Mouse (Mus musculus): ENCODE data around the gene Rfc4. TPM values are rescaled to one million over a fixed set of nuclear protein-coding genes. Genes with fewer than 3 reads are reported as not detected.

Gene Rfc4
- polyA plus RNA-seq, 1 experiment from 2014 or later, result 175 TPM

GRCm38 (mm10) chr16:23132336-23132735 is 4.8 kb upstream of the Rfc4 start:
- WGBS, result 94% methylated on average over 1 of the region's 1 CpGs
- H3K9ac ChIP-seq (replicated peaks), result no peak overlapping the region
- no peak overlapping the region for H3K4me2 ChIP-seq
- ATAC-seq (ENCODE audit: insufficient number of reproducible peaks, insufficient read depth, low FRiP score, low TSS enrichment, low read depth), result no peak
- H3K27me3 ChIP-seq, result no peaks in the 10 kb centered on the region
- H3K9me3 ChIP-seq, result no peaks in the 10 kb centered on the region
- H3K36me3 ChIP-seq, result no peaks in the 10 kb centered on the region
- no peak overlapping the region for H3K27ac ChIP-seq
- peaks cover 6% of the 10 kb centered on the region for H3K4me1 ChIP-seq (replicated peaks)
- no peak overlapping the region for H3K4me3 ChIP-seq (replicated peaks)

- Histone ChIP-seq H3K4me1 (replicated peaks) (peaks cover 12% of the 10 kb centered on the region), H3K27me3 (no peaks in the 10 kb centered on the region), H3K4me3 (replicated peaks) (no peak overlapping the region), H3K27ac (no peak overlapping the region), H3K9me3 (no peaks in the 10 kb centered on the region), H3K36me3 (no peaks in the 10 kb centered on the region), H3K4me2 (no peak overlapping the region), H3K9ac (replicated peaks) (no peak overlapping the region)
- no peak for ATAC-seq (ENCODE audit: insufficient number of reproducible peaks, insufficient read depth, low FRiP score, low TSS enrichment, low read depth)
- WGBS, result 91% methylated on average over 3 of the region's 3 CpGs
Observed at GRCm38 (mm10) chr16:23130303-23130702, 2.8 kb upstream of the Rfc4 start.

- Histone ChIP-seq H3K9ac (replicated peaks) (peak overlapping the region; percentile 86), H3K27me3 (no peaks in the 10 kb centered on the region), H3K36me3 (peaks cover 22% of the 10 kb centered on the region), H3K9me3 (no peaks in the 10 kb centered on the region), H3K4me2 (peak overlapping the region; percentile 62), H3K27ac (peak overlapping the region; percentile 98), H3K4me3 (replicated peaks) (peak overlapping the region; percentile 70), H3K4me1 (replicated peaks) (peaks cover 12% of the 10 kb centered on the region)
- WGBS, result 0% methylated on average over 4 of the region's 4 CpGs
- ATAC-seq (ENCODE audit: insufficient number of reproducible peaks, insufficient read depth, low FRiP score, low TSS enrichment, low read depth), result 0 out of 2 replicates have a peak, but pooled peaks have one; percentile 5
Observed at GRCm38 (mm10) chr16:23127311-23127672, 245 bp downstream of the Rfc4 start.

- no peak for ATAC-seq (ENCODE audit: insufficient number of reproducible peaks, insufficient read depth, low FRiP score, low TSS enrichment, low read depth)
- Histone ChIP-seq H3K27ac (no peak overlapping the region), H3K4me3 (replicated peaks) (no peak overlapping the region), H3K36me3 (peaks cover 48% of the 10 kb centered on the region), H3K9ac (replicated peaks) (no peak overlapping the region), H3K4me1 (replicated peaks) (peaks cover 12% of the 10 kb centered on the region), H3K4me2 (no peak overlapping the region), H3K9me3 (no peaks in the 10 kb centered on the region), H3K27me3 (no peaks in the 10 kb centered on the region)
- WGBS, result 91% methylated on average over 4 of the region's 4 CpGs
Observed at GRCm38 (mm10) chr16:23124398-23124797, 3.1 kb downstream of the Rfc4 start.

DNA sequence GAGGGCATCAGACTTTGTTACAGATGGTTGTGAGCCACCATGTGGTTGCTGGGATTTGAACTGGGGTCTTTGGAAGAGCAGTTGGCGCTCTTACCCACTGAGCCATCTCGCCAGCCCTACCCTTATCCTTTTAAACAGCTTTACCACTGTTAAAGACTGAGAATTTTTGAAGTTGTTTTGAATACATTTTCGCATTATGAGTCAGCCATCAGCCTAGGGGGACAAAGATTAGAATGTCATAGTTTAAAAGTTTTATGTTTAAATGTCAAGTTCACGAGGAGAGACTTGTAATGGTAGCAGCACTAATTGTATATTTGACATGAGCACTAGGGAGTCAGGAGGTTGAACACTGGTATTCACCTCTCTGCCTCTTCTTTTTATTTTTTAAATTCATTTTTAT is 4.4 kb downstream of the Rfc4 start:
- no peak overlapping the region for H3K9ac ChIP-seq (replicated peaks)
- WGBS, result 91% methylated on average over 4 of the region's 4 CpGs
- peaks cover 54% of the 10 kb centered on the region for H3K36me3 ChIP-seq
- no peaks in the 10 kb centered on the region for H3K27me3 ChIP-seq
- peaks cover 6% of the 10 kb centered on the region; the same call in 1 of the 2 replicates for H3K4me1 ChIP-seq (replicated peaks)
- no peaks in the 10 kb centered on the region for H3K9me3 ChIP-seq
- no peak overlapping the region for H3K27ac ChIP-seq
- H3K4me2 ChIP-seq, result no peak overlapping the region
- no peak for ATAC-seq (ENCODE audit: insufficient number of reproducible peaks, insufficient read depth, low FRiP score, low TSS enrichment, low read depth)
- no peak overlapping the region for H3K4me3 ChIP-seq (replicated peaks)

- H3K4me3 ChIP-seq (replicated peaks), result no peak overlapping the region
- no peak overlapping the region for H3K4me2 ChIP-seq
- peaks cover 59% of the 10 kb centered on the region for H3K36me3 ChIP-seq
- no peak overlapping the region for H3K9ac ChIP-seq (replicated peaks)
- WGBS, result 94% methylated on average over 3 of the region's 3 CpGs
- H3K27me3 ChIP-seq, result no peaks in the 10 kb centered on the region
- no peak for ATAC-seq (ENCODE audit: insufficient number of reproducible peaks, insufficient read depth, low FRiP score, low TSS enrichment, low read depth)
- H3K27ac ChIP-seq, result no peak overlapping the region
- no peaks in the 10 kb centered on the region for H3K9me3 ChIP-seq
- peaks cover 6% of the 10 kb centered on the region; the same call in 1 of the 2 replicates for H3K4me1 ChIP-seq (replicated peaks)
Observed at GRCm38 (mm10) chr16:23122446-23122845, 5.1 kb downstream of the Rfc4 start.

GRCm38 (mm10) chr16:23117173-23117572 is 10.4 kb downstream of the Rfc4 start:
- Histone ChIP-seq H3K9ac (replicated peaks) (no peak overlapping the region), H3K9me3 (no peaks in the 10 kb centered on the region), H3K4me1 (replicated peaks) (no peaks in the 10 kb centered on the region), H3K27ac (no peak overlapping the region), H3K36me3 (peaks cover 83% of the 10 kb centered on the region), H3K4me2 (no peak overlapping the region), H3K27me3 (no peaks in the 10 kb centered on the region), H3K4me3 (replicated peaks) (no peak overlapping the region)
- 62% methylated on average over 4 of the region's 4 CpGs for WGBS
- no peak for ATAC-seq (ENCODE audit: insufficient number of reproducible peaks, insufficient read depth, low FRiP score, low TSS enrichment, low read depth)

- Histone ChIP-seq H3K9me3 (no peaks in the 10 kb centered on the region), H3K27me3 (no peaks in the 10 kb centered on the region), H3K36me3 (peaks cover 83% of the 10 kb centered on the region), H3K27ac (no peak overlapping the region), H3K9ac (replicated peaks) (no peak overlapping the region), H3K4me1 (replicated peaks) (0 out of 2 replicates have a peak, but pooled peaks cover 4% of the 10 kb centered on the region), H3K4me3 (replicated peaks) (no peak overlapping the region), H3K4me2 (no peak overlapping the region)
- 84% methylated on average over 3 of the region's 3 CpGs for WGBS
- no peak for ATAC-seq (ENCODE audit: insufficient number of reproducible peaks, insufficient read depth, low FRiP score, low TSS enrichment, low read depth)
Observed at GRCm38 (mm10) chr16:23115486-23115885, 12.1 kb downstream of the Rfc4 start.

DNA sequence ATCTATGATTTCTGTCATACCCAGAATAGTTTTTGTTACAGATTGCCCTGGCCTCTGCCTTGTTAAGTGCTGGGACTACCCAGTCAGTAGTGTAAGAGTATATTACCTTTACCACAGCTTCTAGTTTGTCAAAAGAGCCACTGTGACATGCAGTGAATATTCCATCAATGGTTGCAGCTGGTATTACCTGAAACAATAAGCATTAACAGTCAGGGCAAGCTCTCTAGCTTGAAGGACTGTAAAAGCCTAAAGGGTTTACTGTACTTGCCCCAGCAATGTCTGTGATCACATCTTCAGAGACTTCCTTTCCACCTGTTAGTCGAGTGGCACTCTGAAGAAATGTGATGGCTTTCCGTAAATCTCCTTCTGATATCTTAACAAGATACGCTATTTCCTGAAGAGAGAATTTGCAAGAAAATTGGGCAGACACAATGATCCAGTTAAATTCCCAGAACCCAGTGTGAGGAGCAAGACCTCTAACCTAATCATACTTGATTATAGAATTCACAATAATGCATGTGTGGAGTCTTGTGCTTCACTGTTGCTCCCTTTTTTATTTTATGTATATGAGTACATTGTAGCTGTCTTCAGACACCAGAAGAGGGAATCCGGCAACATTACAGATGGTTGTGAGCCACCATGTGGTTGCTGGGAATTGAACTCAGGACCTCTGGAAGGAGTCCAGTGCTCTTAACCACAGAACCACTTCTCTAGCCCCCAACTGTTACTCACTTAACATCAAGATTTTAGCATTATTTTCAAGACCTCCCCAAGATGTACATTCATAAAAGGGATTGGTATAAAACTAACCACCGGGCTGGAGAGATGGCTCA is 13.0 kb downstream of the Rfc4 start:
- 68% methylated on average over 5 of the region's 5 CpGs for WGBS
- peaks cover 85% of the 10 kb centered on the region for H3K36me3 ChIP-seq
- peak; percentile 54 for ATAC-seq (ENCODE audit: insufficient number of reproducible peaks, insufficient read depth, low FRiP score, low TSS enrichment, low read depth)

DNA sequence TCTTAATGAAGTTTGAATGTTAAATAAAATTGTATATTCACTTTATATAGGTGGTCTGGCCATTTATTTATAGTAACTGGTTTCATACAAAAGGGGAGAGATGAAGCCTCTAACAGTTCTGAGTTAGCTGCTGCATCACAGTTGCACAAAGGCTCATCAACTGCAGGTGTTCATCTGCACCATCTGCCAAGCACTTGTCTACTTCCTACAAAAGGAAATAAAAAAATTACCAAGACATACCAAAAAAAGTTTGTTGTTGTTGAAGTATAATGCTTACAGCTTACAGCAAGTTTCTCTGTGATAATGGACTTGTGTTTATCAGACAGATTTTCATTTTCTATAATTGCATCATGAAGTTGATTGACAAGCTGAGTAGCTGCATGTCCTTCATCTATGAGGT is 13.6 kb downstream of the Rfc4 start:
- Histone ChIP-seq H3K9me3 (no peaks in the 10 kb centered on the region), H3K4me1 (replicated peaks) (peaks cover 19% of the 10 kb centered on the region), H3K27me3 (no peaks in the 10 kb centered on the region), H3K4me3 (replicated peaks) (no peak overlapping the region), H3K4me2 (no peak overlapping the region), H3K9ac (replicated peaks) (no peak overlapping the region), H3K36me3 (peaks cover 86% of the 10 kb centered on the region), H3K27ac (no peak overlapping the region)
- no peak for ATAC-seq (ENCODE audit: insufficient number of reproducible peaks, insufficient read depth, low FRiP score, low TSS enrichment, low read depth)

More for the DNA sequence above, 13.0 kb downstream of the Rfc4 start:
- peaks cover 13% of the 10 kb centered on the region for H3K4me1 ChIP-seq (replicated peaks)
- H3K4me3 ChIP-seq (replicated peaks), result no peak overlapping the region
- H3K4me2 ChIP-seq, result no peak overlapping the region
- H3K9ac ChIP-seq (replicated peaks), result no peak overlapping the region
- no peaks in the 10 kb centered on the region for H3K9me3 ChIP-seq
- no peaks in the 10 kb centered on the region for H3K27me3 ChIP-seq
- H3K27ac ChIP-seq, result no peak overlapping the region

GRCm38 (mm10) chr16:23112861-23113435 is 14.6 kb downstream of the Rfc4 start:
- peaks cover 19% of the 10 kb centered on the region for H3K4me1 ChIP-seq (replicated peaks)
- no peaks in the 10 kb centered on the region for H3K27me3 ChIP-seq
- H3K27ac ChIP-seq, result no peak overlapping the region
- H3K4me2 ChIP-seq, result no peak overlapping the region
- no peaks in the 10 kb centered on the region for H3K9me3 ChIP-seq
- peaks cover 86% of the 10 kb centered on the region for H3K36me3 ChIP-seq
- no peak overlapping the region for H3K9ac ChIP-seq (replicated peaks)
- 66% methylated on average over 9 of the region's 9 CpGs for WGBS
- ATAC-seq (ENCODE audit: insufficient number of reproducible peaks, insufficient read depth, low FRiP score, low TSS enrichment, low read depth), result no peak
- H3K4me3 ChIP-seq (replicated peaks), result no peak overlapping the region
